Mouse (Mus musculus) ES-Bruce4 (cell line): ENCODE data around the gene Ptpn18. TPM values are rescaled to one million over a fixed set of nuclear protein-coding genes. Genes with fewer than 3 reads are reported as not detected.
"Not testable (repeated sequence)": the region's sequence is repeated elsewhere in the genome, so short reads cannot be mapped to it uniquely, and the experiment has no call there.

ENCODE experiments used
- H3K27ac ChIP-seq: 2 replicates; pipeline ENCODE4 v1.5.1; 2012; ENCODE audit warnings: low read length, inconsistent platforms; ENCODE audit not compliant: insufficient read depth
- H3K27me3 ChIP-seq: 2 replicates; pipeline ENCODE4 v1.6.1; 2012; ENCODE audit warnings: mild to moderate bottlenecking, low read length, inconsistent platforms; ENCODE audit not compliant: control insufficient read depth, poor library complexity, insufficient read depth, severe bottlenecking
- H3K36me3 ChIP-seq: 2 replicates; pipeline ENCODE4 v1.6.1; 2012; ENCODE audit warnings: inconsistent platforms, mild to moderate bottlenecking, low read length, moderate library complexity; ENCODE audit not compliant: control insufficient read depth, poor library complexity, insufficient read depth, severe bottlenecking
- H3K4me1 ChIP-seq: one replicate; pipeline ENCODE4 v1.8.1; 2011; ENCODE audit warnings: low read length; ENCODE audit not compliant: control insufficient read depth, insufficient read depth
- H3K4me3 ChIP-seq: 2 replicates; pipeline ENCODE4 v1.5.1; 2011; ENCODE audit warnings: low read depth, mild to moderate bottlenecking, low read length
- H3K9ac ChIP-seq: 2 replicates; pipeline ENCODE4 v1.6.1; 2012; ENCODE audit warnings: low read depth, mild to moderate bottlenecking, inconsistent platforms; ENCODE audit not compliant: poor library complexity, severe bottlenecking
- H3K9me3 ChIP-seq: replicated peaks from 2 replicates; pipeline ENCODE4 v1.6.1; 2012; ENCODE audit warnings: mild to moderate bottlenecking, low read length, inconsistent platforms; ENCODE audit not compliant: control insufficient read depth, poor library complexity, insufficient read depth, severe bottlenecking
- CTCF ChIP-seq: IDR thresholded peaks from one replicate; pipeline ENCODE4 v1.8.1; 2011; ENCODE audit warnings: low read depth, low read length
- EP300 ChIP-seq: IDR thresholded peaks from 2 replicates; pipeline ENCODE4 v1.6.1; 2011; ENCODE audit warnings: low read depth, low read length; ENCODE audit not compliant: insufficient read depth
- POLR2A ChIP-seq: IDR thresholded peaks from one replicate; pipeline ENCODE4 v1.8.1; 2011; ENCODE audit warnings: low read length; ENCODE audit not compliant: insufficient read depth
- polyA plus RNA-seq: library from polyadenylated mRNA; stranded (reverse); fragments of >200 nt; gene quantifications from 2 replicates; pipeline ENCODE4 v1.2.4, GENCODE M21; 2011; ENCODE audit warnings: low read depth; ENCODE audit not compliant: missing spikeins, insufficient read depth, insufficient read length

The Ptpn18 gene
- polyA plus RNA-seq, 1 experiment: 3.2 TPM

DNA sequence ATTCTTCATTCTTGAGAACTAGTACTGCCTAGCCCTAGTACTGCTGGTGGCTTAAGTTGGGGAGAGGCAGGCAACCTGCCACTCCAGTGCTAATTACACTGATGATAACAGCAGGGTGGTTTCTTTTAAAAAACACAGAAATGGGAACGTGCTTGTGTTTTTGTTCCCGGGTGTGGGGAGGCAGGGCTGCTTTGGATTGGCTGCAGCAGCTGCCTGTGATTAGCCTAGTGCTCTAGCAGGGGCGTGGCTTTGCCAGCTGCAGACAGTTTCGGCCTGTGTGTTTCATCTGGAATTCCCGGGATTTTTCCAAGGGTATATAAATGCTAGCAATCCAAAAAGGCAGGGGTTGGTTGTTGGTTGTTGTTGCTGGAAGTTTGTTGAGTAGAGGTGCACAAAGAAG lies 57.0 kb downstream of the Ptpn18 start:
- Histone ChIP-seq H3K4me1 (no peaks in the 10 kb centered on the region), H3K9ac (no peak overlapping the region), H3K4me3 (no peak overlapping the region), H3K36me3 (no peaks in the 10 kb centered on the region), H3K27ac (no peak overlapping the region), H3K27me3 (no peaks in the 10 kb centered on the region), H3K9me3 (0 out of 2 replicates have a peak, but pooled peaks cover 3% of the 10 kb centered on the region)
- TF ChIP-seq EP300: no peak

DNA sequence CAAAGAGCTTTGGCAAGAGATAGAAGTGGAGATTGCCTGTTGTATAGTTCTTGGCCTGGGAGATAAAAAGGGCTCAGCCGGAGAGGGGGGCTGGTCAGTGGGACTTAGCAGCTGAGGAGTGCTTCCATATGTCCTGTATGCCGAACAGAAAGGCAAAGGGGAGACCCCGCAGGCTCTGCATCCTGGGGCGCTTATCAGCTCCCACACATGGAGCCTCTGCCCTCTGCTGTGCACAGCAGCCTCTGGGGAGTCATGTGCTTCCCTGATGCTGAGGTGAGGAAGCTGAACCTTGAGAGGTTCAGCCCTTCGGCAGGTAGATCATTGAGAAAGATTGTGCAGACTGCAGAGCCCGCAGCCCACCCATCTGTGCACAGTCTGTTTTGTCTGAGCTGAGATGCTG lies 57.7 kb downstream of the Ptpn18 start:
- H3K4me1 ChIP-seq, H3K9me3 ChIP-seq, H3K27me3 ChIP-seq, H3K36me3 ChIP-seq, H3K27ac ChIP-seq, H3K4me3 ChIP-seq, H3K9ac ChIP-seq: not testable (repeated sequence)

DNA sequence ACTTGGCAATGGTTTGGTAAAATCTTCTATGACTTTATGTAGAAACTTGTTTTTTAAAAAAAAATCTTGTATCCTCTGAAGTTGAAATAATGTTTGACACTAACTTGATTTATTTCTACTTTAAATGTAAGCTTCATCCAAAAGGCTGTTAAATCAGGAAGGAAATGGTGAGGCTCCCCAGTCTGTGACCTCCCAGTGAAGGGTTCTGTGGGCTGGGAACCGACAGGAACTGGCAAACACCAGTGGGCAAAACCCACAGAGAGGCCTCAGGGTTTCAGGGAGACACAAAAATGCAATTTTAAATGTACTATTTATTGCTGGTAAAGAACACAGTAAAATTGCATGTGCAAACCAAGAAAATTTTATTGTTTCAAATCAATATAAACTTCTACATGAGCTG lies 58.2 kb downstream of the Ptpn18 start:
- H3K9ac ChIP-seq, H3K9me3 ChIP-seq, H3K4me1 ChIP-seq, H3K36me3 ChIP-seq, H3K27ac ChIP-seq, H3K4me3 ChIP-seq, H3K27me3 ChIP-seq: not testable (repeated sequence)

DNA sequence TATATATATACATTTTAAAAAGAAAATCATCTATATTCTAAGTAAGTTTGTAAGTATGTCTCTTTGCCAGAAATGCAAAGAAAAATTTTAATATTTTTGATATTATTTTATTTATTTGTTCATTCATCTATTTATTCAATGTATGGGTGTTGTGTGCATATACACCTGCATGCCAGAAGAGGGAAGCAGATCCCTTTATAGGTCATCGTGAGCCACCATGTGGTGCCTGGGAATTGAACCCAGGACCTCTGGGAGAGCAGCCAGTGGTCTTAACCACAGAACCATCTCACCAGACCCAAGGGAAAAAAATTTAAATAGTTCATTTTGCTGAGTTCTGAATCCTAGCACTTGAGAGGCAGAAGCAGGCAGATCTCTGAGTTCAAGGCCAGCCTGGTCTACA lies 58.7 kb downstream of the Ptpn18 start:
- H3K9me3 ChIP-seq: 0 out of 2 replicates have a peak, but pooled peaks cover 3% of the 10 kb centered on the region
- TF ChIP-seq POLR2A (no peak), CTCF (no peak), EP300 (no peak)
- no peaks in the 10 kb centered on the region for H3K36me3 ChIP-seq
- no peaks in the 10 kb centered on the region for H3K4me1 ChIP-seq
- no peaks in the 10 kb centered on the region for H3K27me3 ChIP-seq
- H3K27ac ChIP-seq: no peak overlapping the region
- no peak overlapping the region for H3K4me3 ChIP-seq
- H3K9ac ChIP-seq: no peak overlapping the region

DNA sequence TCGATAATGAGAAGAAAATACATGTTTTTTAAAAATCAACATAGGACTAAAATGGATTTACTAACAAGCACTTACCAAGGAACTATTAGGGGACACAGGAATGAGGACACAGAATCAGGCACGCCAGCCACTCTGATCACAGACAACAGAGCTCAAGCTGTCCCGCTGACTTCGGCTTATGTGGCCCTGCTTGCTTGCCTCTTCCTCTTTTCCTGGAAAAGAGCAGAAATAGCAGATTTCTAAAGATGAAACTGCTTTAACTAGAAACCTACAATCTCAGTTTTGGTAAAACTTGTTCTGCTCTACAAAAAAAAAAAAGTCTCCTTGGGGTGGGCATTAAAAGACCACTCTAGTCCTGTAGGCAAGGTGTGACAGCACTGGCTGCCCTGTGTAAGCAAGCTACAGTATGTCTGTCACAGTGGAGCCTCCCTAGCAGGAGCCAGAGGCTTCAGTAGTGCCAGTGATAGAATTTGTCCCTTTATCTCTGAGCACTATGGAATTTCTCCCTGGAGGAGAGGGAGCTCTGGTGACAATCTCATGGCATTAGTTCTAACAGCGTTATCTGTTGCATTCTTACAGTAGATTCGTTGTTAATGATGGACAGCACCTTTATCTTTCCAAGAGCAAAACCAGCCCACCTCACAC lies 62.8 kb downstream of the Ptpn18 start:
- no peak overlapping the region for H3K9ac ChIP-seq
- H3K36me3 ChIP-seq: no peaks in the 10 kb centered on the region
- 0 out of 2 replicates have a peak, but pooled peaks cover 3% of the 10 kb centered on the region for H3K9me3 ChIP-seq
- TF ChIP-seq EP300: no peak
- TF ChIP-seq POLR2A: no peak
- TF ChIP-seq CTCF: no peak
- no peaks in the 10 kb centered on the region for H3K4me1 ChIP-seq
- no peak overlapping the region for H3K4me3 ChIP-seq
- H3K27me3 ChIP-seq: no peaks in the 10 kb centered on the region
- H3K27ac ChIP-seq: no peak overlapping the region

DNA sequence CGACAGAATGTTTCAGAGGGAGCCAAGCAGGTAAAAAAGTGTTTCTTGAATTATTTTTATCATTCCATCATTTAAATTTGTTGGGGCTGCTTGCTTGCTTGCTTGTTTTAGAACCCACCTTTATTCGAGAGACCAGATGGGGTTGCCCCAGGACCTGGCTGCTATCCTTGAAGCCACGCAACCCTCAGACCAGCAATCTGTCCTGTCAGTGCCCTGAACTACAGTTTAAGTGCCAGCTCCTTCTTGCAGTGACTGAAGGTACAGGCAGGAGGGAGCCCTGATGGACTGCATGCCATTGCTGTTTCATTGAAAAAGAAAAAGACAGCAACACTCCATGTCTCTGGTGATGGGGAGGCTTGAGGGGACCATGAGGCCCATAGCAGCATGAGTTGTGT lies 63.3 kb downstream of the Ptpn18 start:
- Histone ChIP-seq H3K27ac (no peak overlapping the region), H3K9me3 (0 out of 2 replicates have a peak, but pooled peaks cover 3% of the 10 kb centered on the region), H3K4me1 (no peaks in the 10 kb centered on the region), H3K27me3 (no peaks in the 10 kb centered on the region), H3K9ac (no peak overlapping the region), H3K4me3 (no peak overlapping the region), H3K36me3 (no peaks in the 10 kb centered on the region)
- TF ChIP-seq CTCF (no peak), EP300 (no peak)

DNA sequence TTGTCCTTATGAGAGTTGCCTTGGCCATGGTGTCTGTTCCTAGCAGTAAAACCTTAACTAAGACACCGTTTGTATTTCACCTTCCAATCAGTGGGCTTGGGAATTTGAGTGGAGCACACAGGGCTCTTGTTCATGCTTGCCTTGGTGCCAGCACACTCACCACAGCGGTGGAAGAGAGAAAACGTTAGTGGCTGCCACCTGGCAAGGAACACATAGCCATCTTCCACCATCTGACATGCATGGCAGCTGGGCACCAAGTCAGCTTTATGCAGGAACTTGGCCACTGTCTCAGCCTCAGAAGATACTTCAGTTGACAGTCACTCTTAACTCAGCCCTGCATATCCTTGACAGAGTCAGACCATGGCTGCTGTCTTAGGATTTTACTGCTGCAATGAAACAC lies 64.1 kb downstream of the Ptpn18 start:
- Histone ChIP-seq H3K27me3 (no peaks in the 10 kb centered on the region), H3K4me3 (no peak overlapping the region), H3K4me1 (no peaks in the 10 kb centered on the region), H3K36me3 (no peaks in the 10 kb centered on the region), H3K9ac (no peak overlapping the region), H3K9me3 (0 out of 2 replicates have a peak, but pooled peaks cover 3% of the 10 kb centered on the region), H3K27ac (no peak overlapping the region)
- TF ChIP-seq CTCF (no peak), POLR2A (no peak), EP300 (no peak)

Other genes with a start within 250 kb of the Ptpn18 start
- gene Ccdc115, start 20.1 kb upstream of the Ptpn18 start, polyA plus RNA-seq: 15.5 and 15.6 TPM in 2 replicates
- gene Imp4, start 19.9 kb upstream of the Ptpn18 start, polyA plus RNA-seq: 42.2 and 49.2 TPM in 2 replicates
- not detected in 2 replicates for gene Prss39, start 38.6 kb downstream of the Ptpn18 start, polyA plus RNA-seq
- 1.8 and 2.2 TPM in 2 replicates for gene Cfc1, start 75.9 kb downstream of the Ptpn18 start, polyA plus RNA-seq
- gene Prss40, start 101.2 kb downstream of the Ptpn18 start, polyA plus RNA-seq: not detected in 2 replicates
- gene Amer3, start 119.9 kb downstream of the Ptpn18 start, polyA plus RNA-seq: not detected in 2 replicates